ENCODE assay signal across 19 mouse cellular contexts in genomic region chr17:8369171-8369570, GRCm38 (mm10). TPM values are rescaled to one million over a fixed set of nuclear protein-coding genes. Genes with fewer than 3 reads are reported as not detected.
DNase-seq lines count a peak whose midpoint lies in the region; ATAC-seq lines count a peak whose summit lies in the region.
"Had no signal": no experiment of that assay in that cellular context is flagged by ENCODE, and none has a peak within 500 bp of the region (broad histone marks: within the 10 kb centered on the region; RNA-seq: fewer than 3 reads in every experiment).

No protein-coding gene starts in this region.

- DNase-seq in brain, adult 2 months (ENCODE audit: low read depth, low spot score): peak; percentile 28
- no peak for DNase-seq in embryonic facial prominence, embryonic 10.5 days (ENCODE audit: low spot score)
- no peak for DNase-seq in thymus, postnatal 4 days
- DNase-seq in heart, postnatal 14 days: no peak
- DNase-seq in frontal cortex, adult 2 months (ENCODE audit: extremely low spot score in 1 of 2, low spot score in 1 of 2): no peak
- DNase-seq: adrenal gland, adult 2 months; gastrocnemius, postnatal 25 days; lung, adult 2 months; thymus, postnatal 25 days had no signal

- 0 out of 2 replicates have a peak overlapping the region, but pooled peaks have one; percentile 28 for H3K9ac ChIP-seq in hindbrain, embryonic 12.5 days
- H3K9ac ChIP-seq in midbrain, embryonic 15.5 days: no peak overlapping the region
- H3K9ac ChIP-seq: heart, embryonic 13.5 days; limb, embryonic 13.5 days; stomach, embryonic 15.5 days had no signal

- H3K4me3 ChIP-seq in embryonic facial prominence, embryonic 10.5 days: no peak overlapping the region
- no peak overlapping the region for H3K4me3 ChIP-seq in hindbrain, embryonic 12.5 days
- no peak overlapping the region for H3K4me3 ChIP-seq in midbrain, embryonic 15.5 days
- H3K4me3 ChIP-seq: heart, embryonic 13.5 days; limb, embryonic 13.5 days; stomach, embryonic 15.5 days had no signal

- H3K4me1 ChIP-seq in embryonic facial prominence, embryonic 10.5 days: peaks cover 65% of the 10 kb centered on the region
- H3K4me1 ChIP-seq in hindbrain, embryonic 12.5 days: peaks cover 65% of the 10 kb centered on the region
- peaks cover 66% of the 10 kb centered on the region for H3K4me1 ChIP-seq in midbrain, embryonic 15.5 days

- H3K9me3 ChIP-seq in embryonic facial prominence, embryonic 10.5 days: no peaks in the 10 kb centered on the region
- no peaks in the 10 kb centered on the region for H3K9me3 ChIP-seq in hindbrain, embryonic 12.5 days (replicated peaks)
- H3K9me3 ChIP-seq in midbrain, embryonic 15.5 days: no peaks in the 10 kb centered on the region
- H3K9me3 ChIP-seq: heart, embryonic 13.5 days; limb, embryonic 13.5 days; stomach, embryonic 15.5 days had no signal

- WGBS in embryonic facial prominence, embryonic 10.5 days: 65% methylated on average over 2 of the region's 2 CpGs
- WGBS in hindbrain, embryonic 12.5 days: 55% methylated on average over 2 of the region's 2 CpGs
- WGBS in midbrain, embryonic 15.5 days: 26% methylated on average over 2 of the region's 2 CpGs

- H3K36me3 ChIP-seq in embryonic facial prominence, embryonic 10.5 days (replicated peaks): no peaks in the 10 kb centered on the region
- no peaks in the 10 kb centered on the region for H3K36me3 ChIP-seq in hindbrain, embryonic 12.5 days
- no peaks in the 10 kb centered on the region for H3K36me3 ChIP-seq in midbrain, embryonic 15.5 days (replicated peaks)
- H3K36me3 ChIP-seq: heart, embryonic 13.5 days; limb, embryonic 13.5 days; stomach, embryonic 15.5 days had no signal

- H3K27me3 ChIP-seq in embryonic facial prominence, embryonic 10.5 days (replicated peaks; ENCODE audit: low read depth, poor library complexity, severe bottlenecking): peaks cover 10% of the 10 kb centered on the region; the same call in 1 of the 2 replicates
- H3K27me3 ChIP-seq in hindbrain, embryonic 12.5 days: no peaks in the 10 kb centered on the region
- H3K27me3 ChIP-seq in midbrain, embryonic 15.5 days (replicated peaks): no peaks in the 10 kb centered on the region
- H3K27me3 ChIP-seq: limb, embryonic 13.5 days; stomach, embryonic 15.5 days had no signal

- intact Hi-C loops in heart, postnatal 14 days (cut with DNase I): loop anchor here (5.0 kb wide), 1 partner anchor 92 kb away; no protein-coding TSS in a partner anchor

- no peak overlapping the region for H3K4me2 ChIP-seq in hindbrain, embryonic 12.5 days (replicated peaks)
- H3K4me2 ChIP-seq in midbrain, embryonic 15.5 days: no peak overlapping the region
- H3K4me2 ChIP-seq: heart, embryonic 13.5 days; limb, embryonic 13.5 days; stomach, embryonic 15.5 days had no signal

- 0 out of 2 replicates have a peak overlapping the region, but pooled peaks have one; percentile 86 for H3K27ac ChIP-seq in embryonic facial prominence, embryonic 10.5 days (replicated peaks)
- peak overlapping the region; percentile 99 for H3K27ac ChIP-seq in hindbrain, embryonic 12.5 days
- H3K27ac ChIP-seq in midbrain, embryonic 15.5 days: peak overlapping the region; percentile 100
- H3K27ac ChIP-seq: heart, embryonic 13.5 days; kidney, postnatal 0 days; limb, embryonic 13.5 days; stomach, embryonic 15.5 days had no signal

- no peak for ATAC-seq in hindbrain, embryonic 12.5 days (ENCODE audit: low FRiP score)
- ATAC-seq in midbrain, embryonic 15.5 days (replicated peaks): no peak
- ATAC-seq: inflammation-experienced regulatory T-cells, adult 6 months; Patski had no signal

RNA-seq across cellular contexts. Expression of gene T2, which starts 13.4 kb away (rescaled TPM):
- polyA plus RNA-seq in embryonic facial prominence, embryonic 10.5 days (2016; fragmentation: Nextera tagmentation; extraction: Ambion mirVana): 0.35 and 0.87 TPM in 2 replicates
- polyA plus RNA-seq in hindbrain, embryonic 12.5 days (2016; fragmentation: Nextera tagmentation; extraction: Ambion mirVana): 0.77 and 0.96 TPM in 2 replicates
- polyA plus RNA-seq in midbrain, embryonic 15.5 days (2015; fragmentation: Nextera tagmentation; extraction: Ambion mirVana): 0.64 and 0.97 TPM in 2 replicates
- under 1 TPM; 0.26 to 0.27 TPM for total RNA-seq in heart, postnatal 14 days (2021)
- 1.1 and 1.5 TPM in 2 replicates for polyA plus RNA-seq in frontal cortex, adult 2 months (2012; rRNA removed)
- total RNA-seq: adrenal gland, adult 2 months; CH12.LX; gastrocnemius, postnatal 25 days; neutrophil, adult 5-6 weeks had no signal
- polyA plus RNA-seq: adrenal gland, adult 2 months had no signal

RNA-seq across cellular contexts. Expression of gene Prr18, which starts 31.9 kb away (rescaled TPM):
- polyA plus RNA-seq in embryonic facial prominence, embryonic 10.5 days (2016; fragmentation: Nextera tagmentation; extraction: Ambion mirVana): 0.32 and 0.33 TPM in 2 replicates
- 4.3 and 4.5 TPM in 2 replicates for polyA plus RNA-seq in hindbrain, embryonic 12.5 days (2016; fragmentation: Nextera tagmentation; extraction: Ambion mirVana)
- 19.1 and 19.9 TPM in 2 replicates for polyA plus RNA-seq in midbrain, embryonic 15.5 days (2015; fragmentation: Nextera tagmentation; extraction: Ambion mirVana)
- under 1 TPM; 0.24 to 0.69 TPM for total RNA-seq in heart, postnatal 14 days (2021)
- polyA plus RNA-seq in frontal cortex, adult 2 months (2012; rRNA removed): 23.2 and 27.8 TPM in 2 replicates

RNA-seq across cellular contexts. Expression of gene Sft2d1, which starts 58.3 kb away (rescaled TPM):
- 60.7 and 63.5 TPM in 2 replicates for polyA plus RNA-seq in embryonic facial prominence, embryonic 10.5 days (2016; fragmentation: Nextera tagmentation; extraction: Ambion mirVana)
- 109 and 112 TPM in 2 replicates for polyA plus RNA-seq in hindbrain, embryonic 12.5 days (2016; fragmentation: Nextera tagmentation; extraction: Ambion mirVana)
- 191 and 200 TPM in 2 replicates for polyA plus RNA-seq in midbrain, embryonic 15.5 days (2015; fragmentation: Nextera tagmentation; extraction: Ambion mirVana)
- total RNA-seq in heart, postnatal 14 days (2021): 10 to 100 TPM; 16.7 to 21.2 TPM
- 117 and 134 TPM in 2 replicates for polyA plus RNA-seq in frontal cortex, adult 2 months (2012; rRNA removed)
